Mouse (Mus musculus): Measurements from ENCODE around the gene St5. TPM values are rescaled to one million over a fixed set of nuclear protein-coding genes. Genes with fewer than 3 reads are reported as not detected.

Gene St5
- polyA plus RNA-seq, 1 experiment from 2014 or later = 50.5 TPM

GRCm38 (mm10) chr7:109492616-109493318 is 210.6 kb downstream of the St5 start:
- Histone ChIP-seq H3K27ac (no peak overlapping the region), H3K9ac (no peak overlapping the region), H3K27me3 (peaks cover 23% of the 10 kb centered on the region), H3K9me3 (no peaks in the 10 kb centered on the region), H3K4me1 (0 out of 2 replicates have a peak, but pooled peaks cover 8% of the 10 kb centered on the region), H3K4me2 (replicated peaks) (no peak overlapping the region), H3K36me3 (no peaks in the 10 kb centered on the region), H3K4me3 (no peak overlapping the region)
- no peak for ATAC-seq (ENCODE audit: insufficient number of reproducible peaks, insufficient read depth, low FRiP score, low TSS enrichment)
- 48% methylated on average over 18 of the region's 18 CpGs for WGBS

GRCm38 (mm10) chr7:109484221-109484620 is 219.2 kb downstream of the St5 start:
- Histone ChIP-seq H3K27ac (no peak overlapping the region), H3K9me3 (no peaks in the 10 kb centered on the region), H3K4me2 (replicated peaks) (no peak overlapping the region), H3K4me1 (peaks cover 3% of the 10 kb centered on the region; the same call in 1 of the 2 replicates), H3K27me3 (no peaks in the 10 kb centered on the region), H3K36me3 (no peaks in the 10 kb centered on the region), H3K4me3 (no peak overlapping the region), H3K9ac (no peak overlapping the region)
- WGBS = 82% methylated on average over 5 of the region's 5 CpGs
- ATAC-seq (ENCODE audit: insufficient number of reproducible peaks, insufficient read depth, low FRiP score, low TSS enrichment) = no peak

- H3K9ac ChIP-seq = no peak overlapping the region
- 33% methylated on average over 7 of the region's 7 CpGs for WGBS
- H3K27me3 ChIP-seq = no peaks in the 10 kb centered on the region
- ATAC-seq (ENCODE audit: insufficient number of reproducible peaks, insufficient read depth, low FRiP score, low TSS enrichment) = peak; percentile 8; the same call in 1 of the 2 replicates
- H3K9me3 ChIP-seq = no peaks in the 10 kb centered on the region
- 0 out of 2 replicates have a peak overlapping the region, but pooled peaks have one; percentile 15 for H3K4me2 ChIP-seq (replicated peaks)
- H3K27ac ChIP-seq = no peak overlapping the region
- no peaks in the 10 kb centered on the region for H3K36me3 ChIP-seq
- peaks cover 3% of the 10 kb centered on the region; the same call in 1 of the 2 replicates for H3K4me1 ChIP-seq
- no peak overlapping the region for H3K4me3 ChIP-seq
These were observed 222.6 kb downstream of the St5 start for GRCm38 (mm10) chr7:109480765-109481197.

- Histone ChIP-seq H3K4me3 (no peak overlapping the region), H3K9me3 (no peaks in the 10 kb centered on the region), H3K36me3 (no peaks in the 10 kb centered on the region), H3K27ac (no peak overlapping the region), H3K4me1 (no peaks in the 10 kb centered on the region), H3K4me2 (replicated peaks) (no peak overlapping the region), H3K9ac (no peak overlapping the region), H3K27me3 (no peaks in the 10 kb centered on the region)
- 86% methylated on average over 3 of the region's 3 CpGs for WGBS
- no peak for ATAC-seq (ENCODE audit: insufficient number of reproducible peaks, insufficient read depth, low FRiP score, low TSS enrichment)
These were observed 225.5 kb downstream of the St5 start for GRCm38 (mm10) chr7:109477926-109478325.

Small RNA genes within 50 kb of the gene (microRNA-seq; reads per million reads assigned to microRNA genes)
- gene Gm47284 = not detected

Other genes with a start within 250 kb of the St5 start
- gene Trim66, start 195.5 kb downstream of the St5 start, polyA plus RNA-seq (2016; fragmentation: Nextera tagmentation; extraction: Ambion mirVana) = 0.57 and 0.75 TPM in 2 replicates
- gene Rpl27a, start 184.5 kb downstream of the St5 start, polyA plus RNA-seq (2016; fragmentation: Nextera tagmentation; extraction: Ambion mirVana) = 127 and 129 TPM in 2 replicates
- 25.7 and 27.7 TPM in 2 replicates for gene Akip1, start 85 bp upstream of the St5 start, polyA plus RNA-seq (2016; fragmentation: Nextera tagmentation; extraction: Ambion mirVana)
- gene BC051019, start 20.2 kb upstream of the St5 start, polyA plus RNA-seq (2016; fragmentation: Nextera tagmentation; extraction: Ambion mirVana) = 0.19 TPM in 1 of 2 replicates, not detected in the other
- not detected in 2 replicates for gene Ascl3, start 28.1 kb upstream of the St5 start, polyA plus RNA-seq (2016; fragmentation: Nextera tagmentation; extraction: Ambion mirVana)
- 35.2 and 36.7 TPM in 2 replicates for gene Tmem9b, start 49.3 kb upstream of the St5 start, polyA plus RNA-seq (2016; fragmentation: Nextera tagmentation; extraction: Ambion mirVana)
- gene Nrip3, start 78.4 kb upstream of the St5 start, polyA plus RNA-seq (2016; fragmentation: Nextera tagmentation; extraction: Ambion mirVana) = 0.56 and 0.58 TPM in 2 replicates
- gene Scube2, start 162.1 kb upstream of the St5 start, polyA plus RNA-seq (2016; fragmentation: Nextera tagmentation; extraction: Ambion mirVana) = 0.73 and 1.4 TPM in 2 replicates